Mouse (Mus musculus): ENCODE measurements around the gene Vps36. TPM values are rescaled to one million over a fixed set of nuclear protein-coding genes. Genes with fewer than 3 reads are reported as not detected.
A peak's percentile ranks its signal among the peaks of the same experiment; 100 is the strongest.

The Vps36 gene
- total RNA-seq (2015) = 47.5 and 49.8 TPM in 2 replicates
- total RNA-seq (2017) = 43.9 and 47.3 TPM in 2 replicates

DNA sequence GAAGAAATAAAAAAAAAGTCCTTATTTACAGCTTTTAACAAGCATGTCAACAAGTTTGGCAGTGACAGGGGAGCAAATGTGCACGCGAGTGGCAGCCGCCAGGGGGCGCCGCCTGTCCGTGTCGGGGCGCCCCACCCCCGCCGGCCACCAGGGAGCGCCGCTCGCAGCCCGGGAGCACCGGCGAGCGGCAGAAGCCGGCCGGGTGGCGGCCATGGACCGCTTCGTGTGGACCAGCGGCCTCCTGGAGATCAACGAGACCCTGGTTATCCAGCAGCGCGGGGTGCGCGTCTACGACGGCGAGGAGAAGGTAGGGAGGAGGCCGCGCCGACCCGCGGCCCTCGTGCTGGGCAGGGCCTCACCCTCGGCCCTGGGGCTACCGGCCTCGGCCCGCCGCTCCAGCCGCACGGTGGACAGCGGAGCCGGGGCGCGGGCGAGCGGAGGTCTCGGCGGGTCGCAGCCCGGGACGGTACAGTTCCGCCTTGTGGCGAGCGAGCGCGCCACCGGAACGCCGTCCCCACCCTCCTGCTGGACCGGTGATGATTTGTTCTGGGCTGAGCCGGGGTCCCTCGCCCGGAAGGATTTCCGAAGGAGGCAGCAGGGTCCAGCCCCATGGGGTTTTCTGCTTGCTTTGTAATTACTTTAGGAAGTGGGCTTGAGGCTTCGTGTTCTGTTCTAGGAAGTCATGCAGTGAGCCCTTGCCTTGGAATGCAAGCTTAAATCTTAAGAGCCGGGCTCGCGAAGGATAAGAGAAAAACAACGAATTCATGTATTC, at the start of gene Vps36:
Gene Vps36 (plus strand): TSS at position 150 of the 772 bp plus-strand sequence.
- ATAC-seq (ENCODE audit: poor library complexity, severe bottlenecking) = peak; percentile 95

DNA sequence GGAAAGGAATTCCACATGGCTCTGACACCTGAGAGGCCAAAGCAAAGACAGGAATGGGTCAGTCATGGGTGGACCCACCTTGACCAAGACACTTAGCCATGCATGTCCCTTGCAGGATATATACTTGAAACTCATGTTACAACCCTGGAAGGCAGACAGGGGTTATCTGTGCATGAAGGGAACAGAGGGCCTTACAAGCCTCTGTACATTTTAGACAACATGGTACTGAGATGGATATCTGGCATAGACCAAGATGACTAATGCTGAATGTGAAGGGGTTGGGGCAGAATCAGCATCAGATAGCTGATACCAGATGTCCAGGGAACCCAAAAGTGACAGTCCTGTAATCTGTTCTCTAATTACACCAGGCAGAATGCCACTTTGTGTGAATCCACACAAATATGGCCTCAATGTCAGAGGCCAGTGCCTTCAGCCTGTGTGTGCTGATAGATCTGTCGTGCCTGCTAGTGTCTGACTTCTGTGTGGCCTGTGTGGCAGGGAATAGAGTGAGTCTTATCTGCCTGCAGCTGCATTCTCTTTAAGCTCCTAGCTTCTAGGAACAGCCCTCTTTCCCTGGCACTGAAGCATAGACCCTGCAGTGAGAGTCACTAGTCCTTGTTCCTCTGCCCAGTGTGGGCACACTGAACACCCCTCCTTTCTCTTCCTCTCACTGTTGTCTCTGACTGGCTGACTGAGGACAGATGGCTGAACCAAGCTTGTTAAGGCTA, 48.7 kb upstream of the Vps36 start:
- ATAC-seq (ENCODE audit: poor library complexity, severe bottlenecking) = no peak

DNA sequence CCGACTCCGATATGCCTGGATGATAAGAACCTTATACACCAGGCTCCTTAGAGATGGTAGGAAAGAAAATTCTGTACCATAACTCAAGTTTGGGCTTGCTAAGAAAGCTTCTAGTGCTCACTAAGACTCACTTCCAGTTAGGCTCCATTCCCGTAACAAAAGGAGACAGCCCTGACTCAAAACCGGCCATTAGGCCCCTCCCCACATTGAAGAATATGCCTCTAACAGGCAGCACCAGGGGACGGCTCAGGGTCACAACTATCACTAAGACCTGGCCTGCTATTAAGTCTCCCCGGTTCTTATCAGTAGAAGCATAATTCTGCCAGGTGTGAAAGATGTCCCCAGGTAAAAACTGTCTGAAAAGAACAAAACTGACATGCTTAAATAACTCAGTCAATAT, 46.8 kb upstream of the Vps36 start:
- ATAC-seq (ENCODE audit: poor library complexity, severe bottlenecking) = no peak

- no peak for ATAC-seq (ENCODE audit: poor library complexity, severe bottlenecking)
Measured at GRCm38 (mm10) chr8:22147706-22148366, 44.8 kb upstream of the Vps36 start.

- ATAC-seq (ENCODE audit: poor library complexity, severe bottlenecking) = no peak
Measured at GRCm38 (mm10) chr8:22148367-22148740, 44.3 kb upstream of the Vps36 start.

GRCm38 (mm10) chr8:22149643-22150344, 42.8 kb upstream of the Vps36 start:
- ATAC-seq (ENCODE audit: poor library complexity, severe bottlenecking) = no peak

- no peak for ATAC-seq (ENCODE audit: poor library complexity, severe bottlenecking)
Measured at GRCm38 (mm10) chr8:22150345-22150663, 42.3 kb upstream of the Vps36 start.

DNA sequence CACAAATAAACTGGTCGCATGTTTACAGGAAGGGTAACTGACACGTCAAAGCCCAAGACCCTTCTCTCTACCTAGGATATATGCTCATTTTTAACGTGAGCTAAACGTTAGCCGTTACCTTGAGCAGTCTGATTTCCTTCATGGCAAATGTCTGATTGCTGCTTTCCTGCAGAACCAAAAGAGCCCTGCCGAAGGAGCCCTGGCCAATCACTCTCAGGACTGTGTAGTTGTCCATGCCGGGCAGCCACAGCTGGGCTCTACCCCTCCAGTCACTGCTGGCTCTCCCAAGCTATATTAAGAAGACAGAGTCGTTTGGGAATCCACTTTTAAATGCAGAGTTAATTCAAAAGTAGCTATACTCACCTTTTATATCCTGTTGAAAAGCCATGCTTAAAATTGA, 30.4 kb upstream of the Vps36 start:
- ATAC-seq (ENCODE audit: poor library complexity, severe bottlenecking) = no peak

- no peak for ATAC-seq (ENCODE audit: poor library complexity, severe bottlenecking)
Measured at GRCm38 (mm10) chr8:22164431-22164830, 28.2 kb upstream of the Vps36 start.

- ATAC-seq (ENCODE audit: poor library complexity, severe bottlenecking) = peak; percentile 15; the same call in 1 of the 2 replicates
Measured at GRCm38 (mm10) chr8:22165251-22166079, 27.1 kb upstream of the Vps36 start.

DNA sequence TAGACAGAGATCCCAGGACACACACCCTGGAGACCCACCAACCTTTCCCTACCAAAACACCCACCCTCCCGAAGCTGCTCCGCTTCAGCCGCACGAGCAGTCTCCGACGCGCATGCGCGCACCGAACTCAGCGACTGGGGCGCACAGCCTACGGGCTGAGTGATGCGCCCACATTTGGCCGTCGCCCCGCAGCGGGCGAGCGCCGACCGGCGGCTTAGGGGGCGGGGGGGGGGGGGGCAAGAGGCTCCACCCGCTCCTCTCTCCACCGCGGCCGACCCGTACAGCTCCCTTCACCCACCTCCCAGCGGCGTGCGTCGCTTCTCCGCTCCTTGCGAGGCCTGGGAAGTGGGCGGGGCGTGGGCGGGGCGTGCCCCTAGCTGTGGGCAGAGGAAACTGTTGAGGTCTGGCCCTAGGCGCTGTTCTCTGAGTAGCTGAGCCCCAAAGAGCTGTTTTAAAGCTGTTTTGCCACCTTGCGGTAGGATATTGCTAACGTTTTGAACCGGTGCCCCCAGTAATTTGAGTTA, 26.5 kb upstream of the Vps36 start, which contains the start of gene Nek3:
Gene Nek3 (minus strand): TSS at position 356 of the 524 bp plus-strand sequence.
- peak; percentile 96 for ATAC-seq (ENCODE audit: poor library complexity, severe bottlenecking)

DNA sequence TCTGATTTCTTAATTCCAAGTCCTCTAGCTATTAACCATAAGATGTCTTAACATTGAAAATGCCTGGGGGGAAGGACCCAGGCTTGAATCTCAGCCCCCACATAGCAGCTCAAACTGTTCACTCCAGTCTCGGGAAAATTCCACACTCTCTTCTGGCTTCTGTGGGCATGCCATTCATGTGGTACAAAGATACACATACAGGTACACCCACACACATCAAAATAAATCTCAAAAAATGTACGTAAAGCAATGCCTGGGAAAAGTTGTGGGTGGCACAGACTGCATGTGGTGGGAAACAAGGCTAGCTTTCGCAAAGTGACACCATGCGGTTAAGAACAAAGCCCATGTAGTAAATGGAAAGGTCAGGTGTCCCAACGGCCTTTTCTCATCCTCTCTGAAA, 23.4 kb upstream of the Vps36 start:
- no peak for ATAC-seq (ENCODE audit: poor library complexity, severe bottlenecking)

DNA sequence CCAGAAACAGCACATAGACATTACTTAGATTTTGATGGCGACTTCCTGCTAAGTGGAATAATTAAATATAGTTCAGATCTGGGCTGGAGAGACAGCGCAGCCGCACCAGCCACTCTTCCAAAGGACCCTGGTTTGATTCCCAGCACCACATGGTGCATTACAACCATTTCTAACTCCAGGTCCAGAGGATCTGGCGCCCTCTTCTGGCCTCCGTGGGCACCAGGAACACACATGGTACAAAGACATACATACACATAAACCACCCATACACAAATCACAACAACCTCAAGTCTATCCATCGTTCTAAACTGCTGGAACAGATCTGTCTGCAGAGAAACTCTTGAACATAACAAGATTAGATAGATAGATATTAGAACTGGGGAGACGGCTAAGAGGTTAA, 16.6 kb upstream of the Vps36 start:
- no peak for ATAC-seq (ENCODE audit: poor library complexity, severe bottlenecking)

- ATAC-seq (ENCODE audit: poor library complexity, severe bottlenecking) = peak; percentile 50
Measured at GRCm38 (mm10) chr8:22184884-22185283, 7.7 kb upstream of the Vps36 start.

- ATAC-seq (ENCODE audit: poor library complexity, severe bottlenecking) = peak; percentile 97
Measured at GRCm38 (mm10) chr8:22185431-22186397, 6.9 kb upstream of the Vps36 start, which contains the start of gene Ckap2. Ckap2 (minus strand) TSS chr8:22185819.

- ATAC-seq (ENCODE audit: poor library complexity, severe bottlenecking) = peak; percentile 48
Measured at GRCm38 (mm10) chr8:22193432-22194010, 912 bp downstream of the Vps36 start.

DNA sequence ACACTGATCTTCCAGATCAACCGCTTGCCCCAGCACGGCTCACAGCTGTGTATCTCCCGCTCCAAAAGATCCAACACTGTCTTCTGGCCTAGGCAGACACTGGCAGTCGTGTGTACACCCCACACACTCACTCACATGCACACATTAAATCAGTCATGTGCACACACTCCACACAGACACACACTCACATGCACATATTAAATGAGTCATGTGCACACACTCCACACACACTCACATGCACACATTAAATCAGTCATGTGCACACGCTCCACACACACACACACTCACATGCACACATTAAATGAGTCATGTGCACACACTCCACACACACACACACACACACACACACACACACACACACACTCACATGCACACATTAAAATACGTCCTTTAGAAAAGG, 5.3 kb downstream of the Vps36 start:
- no peak for ATAC-seq (ENCODE audit: poor library complexity, severe bottlenecking)

GRCm38 (mm10) chr8:22199481-22199880, 6.9 kb downstream of the Vps36 start:
- no peak for ATAC-seq (ENCODE audit: poor library complexity, severe bottlenecking)

All from megakaryocyte, adult 5-6 weeks (primary cell).